Mouse (Mus musculus): ENCODE data around the gene Vash1.

The Vash1 gene

GRCm38 (mm10) chr12:86683698-86684097 is 5.2 kb downstream of the Vash1 start:
- DNase-seq (ENCODE audit: low read depth), result no peak

GRCm38 (mm10) chr12:86685275-86685674 is 6.8 kb downstream of the Vash1 start:
- DNase-seq (ENCODE audit: low read depth), result no peak

- DNase-seq (ENCODE audit: low read depth), result no peak
Observed at GRCm38 (mm10) chr12:86686551-86687330, 8.2 kb downstream of the Vash1 start.

- no peak for DNase-seq (ENCODE audit: low read depth)
Observed at GRCm38 (mm10) chr12:86687445-86687955, 9.0 kb downstream of the Vash1 start.

- DNase-seq (ENCODE audit: low read depth), result no peak
Observed at GRCm38 (mm10) chr12:86687971-86688573, 9.6 kb downstream of the Vash1 start.

- DNase-seq (ENCODE audit: low read depth), result no peak
Observed at GRCm38 (mm10) chr12:86688917-86689316, 10.4 kb downstream of the Vash1 start.

- DNase-seq (ENCODE audit: low read depth), result no peak
Observed at GRCm38 (mm10) chr12:86690700-86691485, 12.4 kb downstream of the Vash1 start.

GRCm38 (mm10) chr12:86692471-86693356 is 14.2 kb downstream of the Vash1 start:
- DNase-seq (ENCODE audit: low read depth), result no peak

- DNase-seq (ENCODE audit: low read depth), result no peak
Observed at GRCm38 (mm10) chr12:86693389-86693788, 14.9 kb downstream of the Vash1 start.

GRCm38 (mm10) chr12:86694441-86694840 is 15.9 kb downstream of the Vash1 start:
- DNase-seq (ENCODE audit: low read depth), result peak; percentile 31

GRCm38 (mm10) chr12:86697996-86698395 is 19.5 kb downstream of the Vash1 start:
- no peak for DNase-seq (ENCODE audit: low read depth)

- no peak for DNase-seq (ENCODE audit: low read depth)
Observed at GRCm38 (mm10) chr12:86698537-86698936, 20.0 kb downstream of the Vash1 start.

GRCm38 (mm10) chr12:86699965-86700926 is 21.7 kb downstream of the Vash1 start:
- DNase-seq (ENCODE audit: low read depth), result no peak

- DNase-seq (ENCODE audit: low read depth), result no peak
Observed at GRCm38 (mm10) chr12:86700927-86701310, 22.4 kb downstream of the Vash1 start.

GRCm38 (mm10) chr12:86701491-86701890 is 23.0 kb downstream of the Vash1 start:
- no peak for DNase-seq (ENCODE audit: low read depth)

- DNase-seq (ENCODE audit: low read depth), result no peak
Observed at GRCm38 (mm10) chr12:86702690-86703089, 24.2 kb downstream of the Vash1 start.

- DNase-seq (ENCODE audit: low read depth), result no peak
Observed at GRCm38 (mm10) chr12:86705843-86706242, 27.3 kb downstream of the Vash1 start.

- DNase-seq (ENCODE audit: low read depth), result peak; percentile 24
Observed at GRCm38 (mm10) chr12:86714026-86714425, 35.5 kb downstream of the Vash1 start.

- DNase-seq (ENCODE audit: low read depth), result peak; percentile 74
Observed at GRCm38 (mm10) chr12:86715401-86715800, 36.9 kb downstream of the Vash1 start.

- no peak for DNase-seq (ENCODE audit: low read depth)
Observed at GRCm38 (mm10) chr12:86716962-86717361, 38.5 kb downstream of the Vash1 start.
